Mouse (Mus musculus): ENCODE data around the gene A230072I06Rik. TPM values are rescaled to one million over a fixed set of nuclear protein-coding genes. Genes with fewer than 3 reads are reported as not detected.

A230072I06Rik gene
- polyA plus RNA-seq, 1 experiment from 2014 or later: not detected

DNA sequence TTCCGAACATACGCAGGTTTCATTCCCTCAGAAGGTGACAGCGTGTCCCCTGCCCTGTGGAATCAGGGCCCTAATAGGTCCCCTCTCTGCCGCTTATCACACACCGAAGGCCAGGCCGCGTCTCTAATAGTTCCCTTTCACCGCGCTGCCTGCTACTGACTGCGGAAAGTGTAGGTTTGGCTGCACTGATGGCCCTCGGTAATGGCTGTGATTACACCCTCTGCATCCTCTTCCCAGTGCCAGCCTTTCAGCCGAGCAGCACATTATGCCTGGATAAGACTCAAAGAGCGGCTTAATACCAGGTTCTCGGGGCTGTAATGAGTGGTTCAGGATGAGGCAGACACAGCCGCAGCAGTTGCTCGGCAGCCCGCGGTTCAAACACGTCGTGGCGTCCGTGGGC, 3.5 kb downstream of the A230072I06Rik start:
- no peaks in the 10 kb centered on the region for H3K9me3 ChIP-seq
- H3K27me3 ChIP-seq: peaks cover 2% of the 10 kb centered on the region; the same call in 1 of the 2 replicates
- no peaks in the 10 kb centered on the region for H3K36me3 ChIP-seq
- H3K9ac ChIP-seq: no peak overlapping the region
- ATAC-seq (ENCODE audit: insufficient number of reproducible peaks, low FRiP score, low TSS enrichment, low read depth): no peak
- 74% methylated on average over 22 of the region's 22 CpGs for WGBS
- H3K4me1 ChIP-seq: peaks cover 15% of the 10 kb centered on the region
- H3K4me2 ChIP-seq: no peak overlapping the region
- no peak overlapping the region for H3K4me3 ChIP-seq
- no peak overlapping the region for H3K27ac ChIP-seq

DNA sequence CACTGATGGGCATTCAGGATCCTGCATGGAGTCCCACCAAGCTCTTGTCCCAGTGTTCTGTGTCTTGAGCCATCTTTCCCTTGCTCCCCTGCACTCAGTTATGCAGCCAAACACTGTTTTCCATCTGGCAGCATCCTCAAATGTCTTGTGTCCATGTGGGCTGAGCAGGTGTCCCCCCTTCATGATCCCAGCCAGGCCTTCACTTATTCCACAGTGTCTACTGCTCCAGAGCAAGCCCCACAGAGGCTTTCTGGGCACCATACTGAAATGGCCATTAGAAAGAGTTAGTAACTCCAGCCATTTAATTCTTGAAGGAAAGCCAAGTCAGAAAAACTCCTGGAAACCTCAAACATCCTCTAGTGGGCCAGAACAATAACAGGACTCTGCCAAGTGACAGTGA, 11.9 kb downstream of the A230072I06Rik start:
- H3K27ac ChIP-seq: no peak overlapping the region
- H3K9me3 ChIP-seq: no peaks in the 10 kb centered on the region
- no peaks in the 10 kb centered on the region for H3K36me3 ChIP-seq
- H3K4me1 ChIP-seq: no peaks in the 10 kb centered on the region
- ATAC-seq (ENCODE audit: insufficient number of reproducible peaks, low FRiP score, low TSS enrichment, low read depth): no peak
- no peaks in the 10 kb centered on the region for H3K27me3 ChIP-seq
- no peak overlapping the region for H3K9ac ChIP-seq
- H3K4me2 ChIP-seq: no peak overlapping the region
- no peak overlapping the region for H3K4me3 ChIP-seq

DNA sequence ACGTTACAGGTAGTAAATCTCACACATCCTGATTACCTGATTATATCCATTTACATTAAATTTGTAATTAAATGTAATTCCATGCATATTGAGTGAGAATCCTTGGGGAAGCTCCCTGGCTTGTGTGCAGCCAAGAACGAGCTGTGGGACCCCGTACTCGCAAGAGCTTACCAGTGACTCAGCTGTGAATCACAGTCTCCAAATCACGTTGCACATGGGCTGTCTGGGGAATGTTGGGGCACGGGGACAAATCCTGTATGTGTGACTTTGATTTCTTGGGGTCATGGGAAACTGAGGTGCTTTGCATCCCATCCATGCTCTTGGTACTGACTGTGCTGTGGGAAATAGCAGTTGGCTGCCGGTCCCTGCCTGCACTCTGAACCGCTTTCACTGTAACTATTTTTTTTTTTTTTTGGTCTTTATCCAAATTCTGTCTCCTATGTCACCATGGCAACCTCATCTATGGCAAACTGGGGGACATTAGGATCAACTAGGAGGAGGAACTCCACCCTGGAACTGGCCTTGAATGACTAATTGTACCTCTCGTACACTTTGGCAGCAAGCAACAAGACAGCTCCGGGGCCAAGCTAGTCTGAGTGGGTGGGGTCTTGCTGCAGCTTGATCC, 19.8 kb downstream of the A230072I06Rik start:
- Histone ChIP-seq H3K9me3 (no peaks in the 10 kb centered on the region), H3K27ac (no peak overlapping the region), H3K36me3 (no peaks in the 10 kb centered on the region), H3K9ac (no peak overlapping the region), H3K4me3 (no peak overlapping the region), H3K4me1 (no peaks in the 10 kb centered on the region), H3K27me3 (no peaks in the 10 kb centered on the region), H3K4me2 (no peak overlapping the region)
- 63% methylated on average over 10 of the region's 10 CpGs for WGBS
- ATAC-seq (ENCODE audit: insufficient number of reproducible peaks, low FRiP score, low TSS enrichment, low read depth): no peak

DNA sequence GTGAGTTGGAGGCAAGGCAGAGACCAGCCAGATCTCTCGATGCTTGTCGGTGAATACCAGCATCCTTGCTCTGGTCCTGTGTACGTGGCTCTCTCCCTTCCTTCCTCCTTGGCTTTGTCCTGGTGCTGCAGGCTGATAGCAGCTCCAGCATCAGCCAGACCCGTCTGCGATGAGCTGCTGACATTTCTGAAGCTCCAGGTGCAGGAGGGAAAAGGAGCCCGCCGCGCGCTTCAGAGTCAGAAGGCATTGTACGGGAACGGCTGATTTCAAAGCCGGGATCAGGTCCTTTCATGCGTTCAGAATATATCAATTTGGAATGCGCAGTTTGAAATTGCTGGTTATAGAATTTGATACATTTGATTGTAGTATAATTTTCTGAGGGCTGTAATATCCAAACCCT, 23.4 kb downstream of the A230072I06Rik start:
- 81% methylated on average over 14 of the region's 14 CpGs for WGBS
- no peak for ATAC-seq (ENCODE audit: insufficient number of reproducible peaks, low FRiP score, low TSS enrichment, low read depth)
- Histone ChIP-seq H3K27me3 (no peaks in the 10 kb centered on the region), H3K4me1 (no peaks in the 10 kb centered on the region), H3K9me3 (no peaks in the 10 kb centered on the region), H3K9ac (no peak overlapping the region), H3K27ac (no peak overlapping the region), H3K36me3 (no peaks in the 10 kb centered on the region), H3K4me2 (no peak overlapping the region), H3K4me3 (no peak overlapping the region)

DNA sequence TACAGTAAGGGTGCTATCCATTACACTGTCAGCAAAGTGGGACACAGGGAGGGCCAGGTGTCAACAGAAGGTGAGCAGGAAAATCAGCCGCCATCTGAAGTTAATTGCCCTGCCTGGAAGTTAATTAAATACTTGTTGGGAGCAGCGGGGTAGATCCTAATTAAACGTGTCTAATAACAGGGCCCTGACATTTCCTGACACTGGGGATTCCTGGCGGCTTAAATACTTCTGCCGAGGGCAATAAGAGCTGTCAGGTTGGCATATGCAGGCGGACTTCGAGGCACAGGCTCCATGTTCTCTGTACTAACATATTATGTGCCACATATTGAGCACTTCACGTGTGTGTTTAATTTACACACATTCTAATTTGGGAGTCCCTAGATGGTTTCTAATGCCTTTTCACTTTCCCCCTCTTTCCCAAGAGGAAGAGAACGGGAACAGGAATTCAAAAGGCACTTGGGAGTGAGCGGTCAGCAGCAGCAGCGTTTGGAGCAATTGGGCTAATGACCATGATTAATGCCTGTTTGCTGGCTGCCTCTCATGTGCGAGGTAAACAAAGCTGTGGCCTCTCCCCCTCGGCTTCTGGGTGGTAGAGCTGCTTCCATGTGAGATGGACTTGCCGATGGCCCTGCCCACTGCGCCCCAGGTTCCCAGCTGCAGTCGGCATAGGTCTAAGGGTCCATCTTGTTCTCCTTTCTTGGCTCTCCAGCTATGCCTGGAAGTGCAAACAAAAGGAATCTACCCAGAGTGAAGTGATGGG, 34.5 kb downstream of the A230072I06Rik start:
- Histone ChIP-seq H3K27ac (no peak overlapping the region), H3K9ac (no peak overlapping the region), H3K4me3 (no peak overlapping the region), H3K4me2 (no peak overlapping the region), H3K4me1 (no peaks in the 10 kb centered on the region), H3K36me3 (no peaks in the 10 kb centered on the region), H3K9me3 (no peaks in the 10 kb centered on the region), H3K27me3 (peaks cover 46% of the 10 kb centered on the region)
- ATAC-seq (ENCODE audit: insufficient number of reproducible peaks, low FRiP score, low TSS enrichment, low read depth): no peak
- 12% methylated on average over 16 of the region's 16 CpGs for whole genome bisulfite sequencing

DNA sequence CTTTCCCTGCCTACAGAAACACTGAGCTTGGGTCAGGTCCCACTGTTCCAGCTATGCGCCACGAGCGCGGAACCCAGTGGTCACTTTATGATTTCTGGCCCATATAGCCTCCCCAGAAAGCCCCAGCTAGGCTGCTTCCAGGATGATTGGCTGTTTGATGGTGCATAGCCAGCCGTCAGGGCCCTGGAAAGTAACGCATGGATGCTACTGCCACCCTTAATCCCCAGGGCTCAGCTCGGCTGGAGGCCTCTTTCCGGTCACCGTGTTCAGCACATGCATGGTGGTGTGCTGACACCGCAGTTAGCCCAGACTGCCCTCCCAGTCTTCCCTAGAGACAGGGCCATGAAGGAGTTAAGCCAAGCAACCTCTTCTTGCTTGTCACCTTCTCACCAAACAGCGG, 35.6 kb downstream of the A230072I06Rik start:
- Histone ChIP-seq H3K9me3 (no peaks in the 10 kb centered on the region), H3K27ac (no peak overlapping the region), H3K4me3 (no peak overlapping the region), H3K36me3 (no peaks in the 10 kb centered on the region), H3K9ac (no peak overlapping the region), H3K27me3 (peaks cover 46% of the 10 kb centered on the region), H3K4me1 (no peaks in the 10 kb centered on the region), H3K4me2 (no peak overlapping the region)
- 51% methylated on average over 11 of the region's 11 CpGs for WGBS
- no peak for ATAC-seq (ENCODE audit: insufficient number of reproducible peaks, low FRiP score, low TSS enrichment, low read depth)

DNA sequence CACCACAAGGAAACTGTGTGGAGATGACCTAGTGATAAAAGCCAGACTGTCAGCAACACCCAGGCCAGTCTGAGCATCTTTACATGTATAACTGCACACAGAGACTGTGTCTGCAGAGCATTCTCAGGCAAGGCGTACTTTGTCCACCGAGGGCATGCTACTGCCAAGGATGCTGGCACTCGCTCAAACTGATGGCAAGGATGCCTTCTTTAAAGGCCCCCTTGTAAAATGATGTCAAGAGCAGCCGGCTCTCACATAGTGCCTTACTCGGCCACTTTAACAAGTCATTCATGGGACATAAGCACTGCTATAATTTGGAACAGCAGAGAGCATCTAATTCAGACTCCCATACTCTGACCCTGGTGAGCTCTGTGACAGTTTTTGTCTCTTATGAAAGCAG, 36.6 kb downstream of the A230072I06Rik start:
- Histone ChIP-seq H3K4me3 (no peak overlapping the region), H3K27ac (no peak overlapping the region), H3K9ac (no peak overlapping the region), H3K27me3 (peaks cover 46% of the 10 kb centered on the region), H3K36me3 (no peaks in the 10 kb centered on the region), H3K4me1 (peaks cover 8% of the 10 kb centered on the region; the same call in 1 of the 2 replicates), H3K4me2 (no peak overlapping the region), H3K9me3 (no peaks in the 10 kb centered on the region)
- ATAC-seq (ENCODE audit: insufficient number of reproducible peaks, low FRiP score, low TSS enrichment, low read depth): no peak
- WGBS: 32% methylated on average over 5 of the region's 5 CpGs

DNA sequence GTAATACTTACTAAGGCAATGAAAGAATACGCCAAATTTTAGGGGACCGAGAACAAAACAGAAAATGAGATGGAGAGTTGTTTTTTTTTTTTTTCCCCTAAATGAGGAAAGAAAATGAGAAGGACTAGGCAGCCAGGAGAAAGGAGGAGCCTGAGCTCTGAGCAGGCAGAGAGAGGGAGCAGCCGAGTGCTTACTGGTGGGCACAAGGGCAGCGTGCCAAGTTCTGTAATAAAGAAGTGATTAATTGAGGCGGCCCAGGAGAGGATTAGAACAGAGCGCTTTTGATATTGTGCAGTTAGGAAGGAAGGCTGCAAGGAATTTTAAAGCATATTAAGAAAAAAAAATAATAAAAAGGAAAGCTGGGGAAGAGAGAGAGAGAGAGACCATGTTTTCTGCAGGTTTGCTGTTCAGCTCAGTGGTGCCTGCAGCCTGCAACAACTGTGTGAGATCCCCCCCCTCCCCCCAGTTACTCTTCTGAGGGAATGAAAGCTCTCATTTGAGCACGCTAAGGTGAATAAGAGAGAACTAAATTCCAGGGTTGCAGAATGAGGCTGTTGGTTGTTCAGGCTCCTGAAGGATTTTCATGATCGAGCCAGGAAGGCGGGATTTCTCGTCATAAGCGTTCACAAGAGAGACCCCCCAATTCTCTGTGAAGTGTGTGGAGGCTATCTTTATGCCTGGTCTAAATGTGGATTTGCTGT, 41.3 kb downstream of the A230072I06Rik start:
- Histone ChIP-seq H3K4me2 (0 out of 2 replicates have a peak overlapping the region, but pooled peaks have one; percentile 3), H3K4me1 (peaks cover 13% of the 10 kb centered on the region), H3K27ac (no peak overlapping the region), H3K27me3 (peaks cover 43% of the 10 kb centered on the region), H3K4me3 (no peak overlapping the region), H3K9me3 (no peaks in the 10 kb centered on the region), H3K36me3 (no peaks in the 10 kb centered on the region), H3K9ac (no peak overlapping the region)
- 33% methylated on average over 11 of the region's 11 CpGs for WGBS
- no peak for ATAC-seq (ENCODE audit: insufficient number of reproducible peaks, low FRiP score, low TSS enrichment, low read depth)

DNA sequence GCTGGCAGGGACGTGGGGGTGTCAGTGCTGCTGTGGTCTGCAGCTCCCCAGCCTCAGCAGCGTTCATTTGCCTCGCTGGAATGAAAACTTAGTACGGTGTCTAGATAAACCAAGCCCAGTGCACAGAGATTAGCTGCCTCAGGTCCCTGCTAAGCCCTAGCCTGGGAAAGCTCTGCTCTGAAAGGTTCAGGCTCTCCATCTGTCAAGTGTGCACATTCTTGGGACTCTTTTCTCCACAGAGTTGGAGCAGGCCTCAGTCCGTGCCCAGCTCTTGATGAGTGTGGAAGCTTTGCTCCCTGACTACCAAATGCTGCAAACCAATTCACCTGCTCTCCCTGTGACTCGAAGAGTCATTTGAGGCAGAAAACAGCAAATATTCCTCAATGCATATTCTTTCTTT, 43.5 kb downstream of the A230072I06Rik start:
- WGBS: 83% methylated on average over 6 of the region's 6 CpGs
- H3K27me3 ChIP-seq: peaks cover 34% of the 10 kb centered on the region
- no peak overlapping the region for H3K4me3 ChIP-seq
- H3K36me3 ChIP-seq: no peaks in the 10 kb centered on the region
- H3K9ac ChIP-seq: no peak overlapping the region
- H3K9me3 ChIP-seq: no peaks in the 10 kb centered on the region
- H3K4me2 ChIP-seq: no peak overlapping the region
- H3K27ac ChIP-seq: no peak overlapping the region
- ATAC-seq (ENCODE audit: insufficient number of reproducible peaks, low FRiP score, low TSS enrichment, low read depth): no peak
- peaks cover 15% of the 10 kb centered on the region for H3K4me1 ChIP-seq

DNA sequence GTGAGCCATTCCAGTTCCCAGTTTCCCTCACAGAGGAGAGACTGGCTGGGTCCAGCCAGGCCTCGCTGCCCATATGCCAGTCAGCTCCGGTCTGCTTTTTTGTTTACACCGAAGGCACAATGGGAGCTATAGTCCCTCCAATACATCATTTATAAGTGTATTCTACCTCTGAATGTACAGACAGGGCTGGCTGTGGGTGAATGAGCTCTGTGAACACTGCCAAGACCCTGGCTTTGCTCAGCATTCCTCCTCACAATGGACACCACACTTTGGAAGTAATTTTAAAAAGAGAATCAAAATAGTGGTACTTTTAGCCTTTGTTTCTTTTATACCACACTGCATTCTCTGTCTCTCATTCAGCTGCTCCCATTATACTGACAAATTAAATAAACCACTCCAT, 44.6 kb downstream of the A230072I06Rik start:
- no peak overlapping the region for H3K9ac ChIP-seq
- peaks cover 15% of the 10 kb centered on the region for H3K4me1 ChIP-seq
- WGBS: 91% methylated on average over 3 of the region's 3 CpGs
- H3K27me3 ChIP-seq: peaks cover 33% of the 10 kb centered on the region
- H3K27ac ChIP-seq: no peak overlapping the region
- no peak overlapping the region for H3K4me3 ChIP-seq
- no peaks in the 10 kb centered on the region for H3K36me3 ChIP-seq
- no peak for ATAC-seq (ENCODE audit: insufficient number of reproducible peaks, low FRiP score, low TSS enrichment, low read depth)
- no peaks in the 10 kb centered on the region for H3K9me3 ChIP-seq
- no peak overlapping the region for H3K4me2 ChIP-seq

DNA sequence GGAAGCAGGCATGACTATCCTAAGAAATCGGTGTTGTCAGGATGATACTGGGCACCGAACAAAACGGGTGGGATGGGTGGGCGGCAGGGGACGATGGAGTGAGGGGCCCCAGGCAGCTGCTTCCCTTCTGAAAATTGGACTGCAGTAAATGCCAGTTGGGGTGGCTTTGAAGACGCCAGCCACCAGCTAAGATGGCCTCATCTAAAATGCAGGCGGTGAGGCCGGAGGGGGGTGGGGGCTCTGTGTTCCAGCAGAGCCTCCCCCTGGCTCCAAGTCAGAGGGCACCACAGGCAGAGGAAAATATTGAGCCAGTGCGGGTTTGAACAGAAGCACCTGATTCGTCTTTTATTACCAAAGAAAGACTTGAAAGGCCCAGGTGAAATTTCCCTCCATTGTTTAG, 45.9 kb downstream of the A230072I06Rik start:
- Histone ChIP-seq H3K9ac (no peak overlapping the region), H3K4me1 (peaks cover 12% of the 10 kb centered on the region), H3K4me3 (no peak overlapping the region), H3K27ac (no peak overlapping the region), H3K4me2 (no peak overlapping the region), H3K36me3 (no peaks in the 10 kb centered on the region), H3K9me3 (no peaks in the 10 kb centered on the region), H3K27me3 (peaks cover 38% of the 10 kb centered on the region)
- WGBS: 30% methylated on average over 10 of the region's 10 CpGs
- no peak for ATAC-seq (ENCODE audit: insufficient number of reproducible peaks, low FRiP score, low TSS enrichment, low read depth)

DNA sequence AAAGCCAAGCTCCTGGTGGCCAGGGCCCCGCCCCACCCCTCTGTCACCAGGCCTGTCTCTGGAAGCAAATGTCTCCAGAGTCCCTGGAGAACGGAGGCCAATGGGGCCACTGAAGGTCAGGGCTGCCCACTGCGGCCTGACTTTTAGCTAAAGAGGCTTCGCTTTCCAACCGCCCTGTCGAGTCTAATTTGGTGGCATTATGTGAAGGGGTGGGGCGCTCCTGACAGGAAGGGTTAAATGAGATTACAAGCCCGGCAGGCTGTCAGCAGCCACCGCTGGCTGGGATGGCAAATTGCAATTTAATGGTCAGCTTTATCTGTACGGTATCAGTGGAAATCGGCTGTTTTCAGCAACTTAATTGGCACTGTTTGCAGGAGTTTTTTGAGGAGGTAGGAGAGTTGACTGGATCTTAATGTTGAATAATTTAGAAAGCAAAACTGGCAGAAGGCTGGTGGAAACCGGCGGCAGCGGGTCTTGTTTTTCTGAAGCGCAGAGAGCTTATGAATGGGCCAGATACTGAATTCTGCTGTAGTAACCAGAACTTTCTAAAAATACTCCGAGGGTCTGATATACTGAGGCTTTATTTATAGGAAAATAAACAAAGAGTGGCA, 46.5 kb downstream of the A230072I06Rik start:
- no peak for ATAC-seq (ENCODE audit: insufficient number of reproducible peaks, low FRiP score, low TSS enrichment, low read depth)
- WGBS: 26% methylated on average over 16 of the region's 16 CpGs
- H3K4me3 ChIP-seq: no peak overlapping the region
- peaks cover 40% of the 10 kb centered on the region for H3K27me3 ChIP-seq
- no peak overlapping the region for H3K4me2 ChIP-seq
- H3K9ac ChIP-seq: no peak overlapping the region
- no peak overlapping the region for H3K27ac ChIP-seq
- no peaks in the 10 kb centered on the region for H3K9me3 ChIP-seq
- H3K36me3 ChIP-seq: no peaks in the 10 kb centered on the region
- H3K4me1 ChIP-seq: peaks cover 7% of the 10 kb centered on the region

All from limb, embryonic 15.5 days (tissue).